Mouse (Mus musculus) cortical plate, adult 2 months (tissue): ENCODE data around the gene Itprid2.

Experiments used
- CTCF ChIP-seq: fragments of 200-500 bp; IDR thresholded peaks from 2 replicates; pipeline ENCODE4 v1.5.1; 2011; ENCODE audit warnings: mild to moderate bottlenecking, control low read depth, low read length; ENCODE audit not compliant: insufficient read depth; ENCODE audit errors: extremely low read depth
- POLR2A ChIP-seq: fragments of 200-500 bp; IDR thresholded peaks from 2 replicates; pipeline ENCODE4 v1.6.1; 2011; ENCODE audit warnings: mild to moderate bottlenecking, low read length, control low read depth; ENCODE audit not compliant: insufficient read depth; ENCODE audit errors: extremely low read depth

DNA sequence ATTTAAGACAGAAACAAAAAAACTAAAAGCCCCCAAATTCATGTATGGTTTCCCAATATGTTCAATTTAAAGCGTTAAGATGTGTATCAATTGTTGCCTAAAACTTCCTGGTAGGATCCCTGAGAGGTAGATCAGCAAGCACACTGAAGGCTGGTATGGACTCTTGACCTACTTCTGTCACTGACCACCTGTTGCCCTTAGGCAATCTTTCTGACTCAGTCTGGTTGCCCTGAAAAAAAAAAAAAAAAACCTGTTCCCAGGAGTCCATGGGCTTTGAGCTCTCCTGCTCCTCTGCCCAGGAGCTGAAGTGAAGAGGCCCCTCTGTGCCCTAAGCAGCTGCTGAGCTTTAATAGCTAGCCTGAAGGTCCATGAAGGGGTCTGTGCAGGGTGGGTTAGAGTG is 7.5 kb upstream of the Itprid2 start:
- TF ChIP-seq CTCF: no peak
- TF ChIP-seq POLR2A: no peak
